Mouse (Mus musculus) bone marrow macrophage, adult 2 months (primary cell): Measurements from ENCODE around the gene Dnmt3a. TPM values are rescaled to one million over a fixed set of nuclear protein-coding genes. Genes with fewer than 3 reads are reported as not detected.

Experiments
- H3K27ac ChIP-seq: 2 replicates; pipeline ENCODE4 v1.5.1; 2012; ENCODE audit warnings: low read depth, low read length; ENCODE audit not compliant: insufficient read depth
- H3K4me1 ChIP-seq: 2 replicates; pipeline ENCODE4 v1.6.1; 2012; ENCODE audit warnings: low read length; ENCODE audit not compliant: control insufficient read depth, insufficient read depth
- H3K4me3 ChIP-seq: 2 replicates; pipeline ENCODE4 v1.5.1; 2012; ENCODE audit warnings: mild to moderate bottlenecking, low read length, moderate library complexity; ENCODE audit not compliant: insufficient read depth
- CTCF ChIP-seq: IDR thresholded peaks from 2 replicates; pipeline ENCODE4 v1.5.1; 2012; ENCODE audit warnings: low read depth, mild to moderate bottlenecking, low read length, moderate library complexity
- POLR2A ChIP-seq: IDR thresholded peaks from 2 replicates; pipeline ENCODE4 v1.6.1; 2012; ENCODE audit warnings: mild to moderate bottlenecking, low read depth, low read length, borderline replicate concordance
- polyA plus RNA-seq: library from polyadenylated mRNA; stranded (reverse); fragments of >200 nt; gene quantifications from 2 replicates; pipeline ENCODE4 v1.2.4, GENCODE M21; 2012; ENCODE audit not compliant: missing spikeins, insufficient read depth, insufficient read length

The Dnmt3a gene
- polyA plus RNA-seq: 36.9 and 53.8 TPM in 2 replicates

DNA sequence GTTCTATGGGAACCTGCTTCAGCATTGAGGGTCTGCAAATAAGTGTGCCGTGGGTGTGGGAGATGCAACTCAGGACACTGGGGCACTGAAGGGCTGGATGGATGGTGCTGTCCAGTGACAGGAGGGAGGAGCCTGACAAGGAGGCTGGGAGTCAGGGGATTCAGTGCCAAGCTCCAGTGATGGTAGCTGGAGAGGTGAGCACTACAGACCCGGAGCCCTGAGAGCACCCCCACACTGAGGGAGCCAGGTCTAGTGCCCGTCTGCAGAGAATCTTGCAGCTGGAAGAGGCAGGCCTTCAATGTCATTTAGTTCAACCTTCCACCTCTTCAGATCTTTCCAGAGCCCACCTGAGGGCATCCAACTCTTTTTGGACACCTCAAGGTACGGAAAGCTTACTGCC, at the start of gene Dnmt3a:
Dnmt3a (plus strand) TSS at position 156 of the 400 bp plus-strand sequence.
- H3K4me1 ChIP-seq: peaks cover 31% of the 10 kb centered on the region
- H3K4me3 ChIP-seq: peak within 1 kb of the TSS; percentile 72
- TF ChIP-seq CTCF (no peak), POLR2A (no peak)
- peak within 1 kb of the TSS; percentile 50 for H3K27ac ChIP-seq

DNA sequence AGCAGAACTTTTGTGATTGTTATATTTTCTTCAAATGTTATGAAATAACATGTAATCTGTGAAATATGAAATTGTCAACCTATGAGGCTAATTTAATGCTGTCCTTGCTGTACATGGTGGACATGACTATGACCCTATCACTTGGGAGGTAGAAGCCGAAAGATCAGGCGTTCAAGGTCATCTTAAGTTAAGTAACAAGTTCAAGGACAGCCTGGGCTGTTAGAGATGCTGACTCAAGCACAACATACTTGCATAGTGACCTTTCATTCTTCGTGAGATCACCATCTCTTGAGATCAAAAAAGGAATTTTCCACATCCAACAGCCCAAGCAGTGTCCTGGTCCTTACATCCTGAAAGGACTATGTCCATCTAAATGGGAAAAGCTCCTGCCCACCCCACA, 49.6 kb upstream of the Dnmt3a start:
- TF ChIP-seq POLR2A (no peak), CTCF (no peak)
- H3K27ac ChIP-seq: no peak overlapping the region
- peaks cover 8% of the 10 kb centered on the region for H3K4me1 ChIP-seq
- H3K4me3 ChIP-seq: no peak overlapping the region

DNA sequence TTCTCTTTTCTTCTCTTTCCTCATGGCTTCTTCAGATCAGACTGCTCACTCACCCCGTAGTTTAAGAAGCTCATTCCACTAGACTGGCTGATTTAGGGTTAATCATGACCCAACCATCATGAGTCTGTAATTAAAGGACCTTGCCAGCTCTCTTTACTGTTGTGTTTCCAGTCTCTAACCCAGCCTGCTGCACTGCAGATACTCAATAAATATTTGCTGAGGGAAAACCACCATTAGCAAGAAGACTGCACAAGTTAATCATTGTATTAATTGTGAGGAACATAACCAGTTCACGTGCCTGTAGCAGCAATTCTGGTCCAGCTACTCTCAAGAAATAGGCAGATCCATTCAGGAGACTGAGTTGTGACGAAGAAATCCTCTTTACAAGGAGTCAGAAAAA, 47.7 kb upstream of the Dnmt3a start:
- Histone ChIP-seq H3K27ac (no peak overlapping the region), H3K4me1 (peaks cover 11% of the 10 kb centered on the region), H3K4me3 (no peak overlapping the region)
- TF ChIP-seq CTCF: no peak
- TF ChIP-seq POLR2A: no peak

DNA sequence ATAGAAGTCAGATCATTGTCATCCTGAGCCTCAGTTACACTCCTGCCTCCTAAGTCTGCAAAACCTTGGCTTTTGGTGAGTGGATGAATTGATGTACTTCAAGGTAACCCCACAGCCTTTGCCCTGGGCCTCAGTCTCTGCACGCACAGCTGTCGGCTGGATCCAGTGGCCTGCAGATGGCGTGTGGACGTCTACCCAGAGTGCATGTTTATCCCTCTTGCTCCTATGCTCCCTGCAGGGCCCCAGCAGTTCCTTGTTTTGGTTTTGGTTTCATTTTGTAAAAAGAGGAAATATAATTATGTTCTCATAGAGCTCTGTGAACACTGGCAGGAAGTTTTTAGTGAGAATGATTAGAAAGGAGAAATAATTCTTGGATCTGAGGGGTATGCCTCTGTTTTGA, 46.4 kb upstream of the Dnmt3a start:
- Histone ChIP-seq H3K27ac (peak overlapping the region; percentile 71), H3K4me3 (no peak overlapping the region)
- TF ChIP-seq CTCF (peak; percentile 51), POLR2A (no peak)

DNA sequence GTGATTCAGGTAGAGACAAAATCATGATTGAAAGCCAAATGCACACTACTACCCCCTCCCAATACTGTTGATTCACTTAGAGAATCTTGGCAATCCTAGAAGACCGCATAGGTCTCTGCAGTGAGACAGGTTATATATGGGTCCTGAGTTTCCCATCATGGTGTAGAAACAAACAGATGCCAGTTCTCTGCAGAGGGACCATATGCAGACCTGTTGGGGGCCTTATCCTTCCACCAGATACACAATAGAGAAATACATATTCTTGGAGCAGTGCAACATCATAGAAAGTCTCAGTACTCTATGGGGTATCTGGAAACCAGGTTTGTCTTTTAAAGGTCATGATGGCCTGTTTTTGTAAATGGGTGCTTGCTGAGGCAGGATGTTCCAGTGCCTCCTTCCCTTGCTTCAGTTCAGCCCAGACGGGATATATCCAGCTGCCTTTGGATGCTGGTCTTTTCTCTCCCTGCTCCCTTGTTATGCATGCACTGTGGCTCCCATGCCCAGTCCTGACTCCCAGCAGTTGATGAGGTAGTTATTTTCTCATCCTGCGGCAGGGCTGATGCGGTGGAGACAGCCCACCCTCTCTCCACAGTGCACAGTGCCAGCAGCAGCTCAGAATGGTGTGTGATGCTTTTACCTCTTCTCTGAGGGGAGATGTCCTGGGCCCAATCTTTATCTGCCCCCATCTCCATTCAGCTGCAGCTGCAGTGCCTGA, 44.8 kb upstream of the Dnmt3a start:
- H3K27ac ChIP-seq: no peak overlapping the region
- no peak for TF ChIP-seq POLR2A
- TF ChIP-seq CTCF: no peak
- H3K4me1 ChIP-seq: peaks cover 16% of the 10 kb centered on the region
- H3K4me3 ChIP-seq: no peak overlapping the region

More for the DNA sequence above, 46.4 kb upstream of the Dnmt3a start:
- H3K4me1 ChIP-seq: peaks cover 16% of the 10 kb centered on the region

DNA sequence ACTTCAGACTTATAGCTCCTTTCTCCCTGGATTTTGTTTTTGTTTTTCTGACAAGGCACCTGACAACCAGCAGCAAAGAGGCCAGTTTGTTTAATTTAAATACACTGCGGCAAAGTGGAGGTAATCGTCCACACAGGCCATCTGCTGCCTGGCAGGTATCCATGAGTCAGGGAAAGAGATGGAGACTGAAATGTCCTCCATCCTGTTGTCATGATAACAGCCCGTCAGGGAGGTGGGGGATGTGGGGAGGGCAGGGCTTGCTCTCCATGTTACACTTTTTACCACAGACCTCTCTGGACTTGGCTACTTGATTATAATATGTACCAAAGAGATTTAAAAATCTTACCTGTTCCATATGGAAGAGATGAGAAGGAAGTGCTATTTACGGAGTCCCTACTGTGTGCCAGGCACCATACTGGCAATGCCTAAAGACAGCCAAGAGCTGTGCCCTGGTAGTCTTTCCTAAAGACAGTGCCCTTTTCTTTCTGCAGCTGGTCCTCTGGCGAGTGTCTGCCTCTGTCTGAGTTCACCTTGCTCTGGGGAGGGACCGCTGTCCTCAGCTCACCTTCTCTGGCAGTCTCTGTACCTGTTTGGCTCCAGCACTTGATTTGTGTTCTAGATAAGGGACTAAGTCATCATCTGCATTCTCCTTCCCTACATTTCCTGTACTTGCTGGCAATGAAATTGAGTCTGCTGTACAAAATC, 44.1 kb upstream of the Dnmt3a start:
- Histone ChIP-seq H3K27ac (no peak overlapping the region), H3K4me1 (peaks cover 16% of the 10 kb centered on the region), H3K4me3 (no peak overlapping the region)
- TF ChIP-seq CTCF: no peak
- TF ChIP-seq POLR2A: no peak

DNA sequence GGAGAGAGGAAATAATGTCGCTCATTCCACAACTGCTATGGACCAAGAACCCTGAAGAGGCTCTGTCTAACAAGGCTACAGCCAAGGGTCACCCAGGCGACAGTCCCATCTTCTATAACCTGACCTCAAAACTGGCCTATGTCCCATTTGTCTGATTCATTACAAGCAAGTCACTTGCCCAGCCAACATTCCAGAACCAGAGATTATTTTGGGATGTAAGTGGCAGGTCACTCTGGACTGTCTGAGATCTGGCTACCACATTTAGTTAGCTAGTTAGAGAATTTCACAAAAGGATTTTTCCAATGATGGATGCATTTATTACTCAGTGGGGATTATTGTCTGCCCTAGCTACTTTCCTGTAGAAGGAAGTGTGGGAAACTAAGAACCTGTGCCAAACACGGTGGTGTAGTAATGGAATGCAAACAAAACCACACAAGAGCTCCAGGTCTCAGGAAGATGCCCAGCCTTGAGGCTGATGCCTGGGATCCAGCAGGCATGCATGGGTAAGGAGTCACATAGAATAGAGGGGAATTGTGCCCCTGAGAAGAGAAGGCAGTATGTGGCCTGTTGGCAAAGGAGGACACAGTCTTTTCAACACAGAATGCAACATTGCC, 41.5 kb upstream of the Dnmt3a start:
- Histone ChIP-seq H3K4me1 (peaks cover 13% of the 10 kb centered on the region), H3K27ac (no peak overlapping the region), H3K4me3 (no peak overlapping the region)
- TF ChIP-seq CTCF: no peak
- TF ChIP-seq POLR2A: no peak

DNA sequence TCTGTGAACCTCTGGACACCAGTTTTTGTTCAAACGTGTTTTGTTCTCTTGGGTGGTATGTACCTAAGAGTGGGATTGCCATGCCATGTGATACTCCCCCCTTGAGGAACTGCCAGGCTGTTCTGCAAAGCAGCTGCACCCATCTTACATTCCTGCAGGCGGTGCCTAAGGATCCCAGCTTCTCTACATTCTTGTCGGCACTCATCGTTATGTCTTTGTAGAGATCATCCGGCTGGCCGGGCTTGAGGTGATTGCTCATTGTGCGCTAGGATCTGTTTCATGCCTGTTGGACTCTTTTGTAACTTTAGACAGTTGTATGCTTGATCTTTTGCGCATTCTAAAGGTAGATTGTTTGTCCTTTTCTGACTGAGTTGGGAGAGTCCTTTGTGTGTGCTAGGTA, 38.4 kb upstream of the Dnmt3a start:
- H3K4me1 ChIP-seq: peaks cover 19% of the 10 kb centered on the region
- H3K27ac ChIP-seq: no peak overlapping the region
- TF ChIP-seq POLR2A (no peak), CTCF (no peak)
- no peak overlapping the region for H3K4me3 ChIP-seq

DNA sequence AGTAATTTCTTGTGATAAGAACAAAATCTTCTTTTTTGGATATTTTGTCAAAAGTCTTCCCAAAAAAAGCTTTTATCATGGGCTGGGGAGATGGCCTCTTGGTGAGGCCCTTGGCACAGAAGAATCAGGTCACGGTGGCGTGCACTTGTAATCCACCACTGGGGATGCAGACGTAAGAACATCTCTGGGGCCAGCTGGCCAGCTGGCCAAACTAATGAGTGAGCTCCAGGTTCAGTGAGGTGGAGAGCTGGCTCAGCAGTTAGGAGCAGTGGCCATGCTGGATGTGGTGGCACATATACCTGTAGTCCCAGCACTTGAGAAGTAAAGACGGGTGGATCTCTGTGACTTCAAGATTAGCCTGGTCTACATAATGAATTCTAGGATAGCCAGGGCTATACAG, 37.4 kb upstream of the Dnmt3a start:
- no peak overlapping the region for H3K4me3 ChIP-seq
- TF ChIP-seq CTCF (no peak), POLR2A (no peak)
- H3K4me1 ChIP-seq: peaks cover 14% of the 10 kb centered on the region
- H3K27ac ChIP-seq: no peak overlapping the region

DNA sequence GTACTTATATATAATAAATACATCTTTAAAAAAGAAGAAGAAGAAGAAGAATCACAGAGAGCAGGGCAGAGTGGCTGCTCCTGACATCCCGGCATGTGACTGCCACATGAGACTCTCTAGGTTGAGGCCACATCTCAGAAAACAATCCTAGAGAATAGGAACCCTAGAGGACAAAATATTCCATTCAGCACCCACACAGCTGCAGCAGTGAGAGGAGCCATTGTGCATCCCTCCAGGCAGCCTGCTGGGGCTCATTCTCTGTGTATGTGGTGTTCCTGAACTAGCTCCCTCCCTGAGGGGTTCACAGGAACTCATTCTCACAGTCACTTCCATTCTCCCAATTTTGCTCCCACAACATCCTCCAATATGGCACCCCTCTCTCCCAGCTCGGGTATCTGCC, 35.3 kb upstream of the Dnmt3a start:
- Histone ChIP-seq H3K4me3 (no peak overlapping the region), H3K4me1 (peaks cover 22% of the 10 kb centered on the region), H3K27ac (no peak overlapping the region)
- TF ChIP-seq CTCF (no peak), POLR2A (no peak)
